Mouse (Mus musculus) neutrophil, adult 5-6 weeks (primary cell): ENCODE results near the gene Olfr117. TPM values are rescaled to one million over a fixed set of nuclear protein-coding genes. Genes with fewer than 3 reads are reported as not detected.
"Not testable (repeated sequence)": the region's sequence is repeated elsewhere in the genome, so short reads cannot be mapped to it uniquely, and the experiment has no call there.

Experiments used
- ATAC-seq: fragments of 151-379, 151-347 bp; 2 replicates; pipeline ENCODE4 v1.8.0; 2017; ENCODE audit warnings: mild to moderate bottlenecking, moderate TSS enrichment; ENCODE audit not compliant: insufficient number of reproducible peaks, poor library complexity, low FRiP score, severe bottlenecking; ENCODE audit errors: extremely low read depth
- total RNA-seq: library from RNA; stranded (forward); fragments of 200-1000 nt; gene quantifications from 2 replicates; pipeline ENCODE4 v1.2.3, GENCODE M21; 2017

The Olfr117 gene
- total RNA-seq: not detected in 2 replicates

DNA sequence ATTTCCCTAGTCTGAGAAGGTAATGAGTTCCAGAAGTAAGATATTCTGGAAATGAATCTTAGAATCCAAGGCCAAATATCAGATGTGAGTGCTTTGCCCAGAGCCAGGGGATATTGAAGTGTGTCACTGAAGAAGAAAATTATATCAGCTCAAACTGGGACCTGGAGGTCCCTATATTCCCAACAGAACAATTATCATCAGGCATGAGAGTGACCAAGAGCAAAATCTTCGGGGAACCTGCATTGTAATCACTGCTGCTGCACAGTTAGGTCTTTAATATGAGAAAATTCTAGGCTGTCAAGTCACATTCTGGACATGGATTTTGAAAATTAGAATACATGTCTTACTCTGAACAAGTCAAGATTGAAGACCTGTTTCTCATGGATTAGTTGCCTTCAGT lies at the start of gene Olfr117:
Olfr117 (minus strand) TSS at position 101 of the 400 bp plus-strand sequence.
- no peak for ATAC-seq

DNA sequence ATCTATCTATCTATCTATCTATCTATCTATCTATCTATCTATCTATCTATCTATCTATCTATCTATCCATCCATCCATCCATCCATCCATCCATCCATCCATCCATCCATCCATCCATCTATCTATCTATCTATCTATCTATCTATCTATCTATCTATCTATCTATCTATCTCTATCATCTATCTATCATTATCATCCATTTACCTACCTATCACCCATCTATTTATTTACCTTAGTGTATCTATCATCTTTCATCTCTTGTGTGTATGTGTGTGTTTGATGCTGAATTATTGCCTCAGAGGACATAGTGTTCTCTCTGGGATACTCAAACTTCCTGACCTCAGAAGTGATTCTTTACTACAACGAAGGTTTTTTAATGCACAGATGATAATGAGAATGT lies 32.7 kb upstream of the Olfr117 start, which contains the start of gene Olfr119:
Olfr119 (plus strand) TSS at position 301 of the 400 bp plus-strand sequence.
- not testable (repeated sequence) for ATAC-seq

DNA sequence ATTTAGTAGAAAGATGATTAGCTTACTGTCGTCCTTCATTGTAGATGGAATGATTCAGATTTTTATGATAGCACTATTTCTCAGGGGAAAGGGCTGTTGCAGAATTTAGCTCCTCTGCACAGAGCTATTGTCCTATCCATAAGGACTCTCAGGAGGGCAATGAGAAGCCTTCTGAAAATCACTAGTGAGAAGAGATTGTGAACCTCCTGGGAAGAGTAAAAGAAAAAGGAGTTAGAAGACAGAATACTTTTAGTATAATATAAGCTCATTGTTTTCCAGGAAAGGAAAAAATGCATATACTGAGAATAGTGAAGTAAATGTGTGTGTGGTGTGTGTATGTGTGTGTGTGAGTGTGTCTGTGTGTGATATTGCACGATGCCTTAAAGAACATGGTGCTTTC lies 3.1 kb upstream of the Olfr117 start, which contains the start of gene Olfr118:
Olfr118 (plus strand) TSS at position 301 of the 400 bp plus-strand sequence.
- ATAC-seq: no peak

- ATAC-seq: no peak
Measured at GRCm38 (mm10) chr17:37627009-37627408, 36.6 kb downstream of the Olfr117 start, which contains the start of the genes Olfr115 and Olfr116. Gene Olfr115 (minus strand): TSS chr17:37627109. Gene Olfr116 (minus strand): TSS chr17:37627199.

Other genes starting within 250 kb of the Olfr117 start
- not detected in 2 replicates for gene Olfr108, start 218.3 kb downstream of the Olfr117 start, total RNA-seq
- 0.23 TPM in 1 of 2 replicates, not detected in the other for gene Olfr109, start 204.9 kb downstream of the Olfr117 start, total RNA-seq
- not detected in 2 replicates for gene H2-M2, start 180.2 kb downstream of the Olfr117 start, total RNA-seq
- gene Olfr110, start 171.3 kb downstream of the Olfr117 start, total RNA-seq: not detected in 2 replicates
- gene Olfr111, start 155.8 kb downstream of the Olfr117 start, total RNA-seq: not detected in 2 replicates
- not detected in 2 replicates for gene Olfr112, start 94.3 kb downstream of the Olfr117 start, total RNA-seq
- gene Olfr113, start 86.1 kb downstream of the Olfr117 start, total RNA-seq: not detected in 2 replicates
- not detected in 2 replicates for gene Olfr114, start 71.0 kb downstream of the Olfr117 start, total RNA-seq
- gene Olfr115, start 36.7 kb downstream of the Olfr117 start, total RNA-seq: not detected in 2 replicates
- gene Olfr116, start 36.6 kb downstream of the Olfr117 start, total RNA-seq: not detected in 2 replicates
- gene Olfr118, start 3.2 kb upstream of the Olfr117 start, total RNA-seq: not detected in 2 replicates
- not detected in 2 replicates for gene Olfr119, start 32.8 kb upstream of the Olfr117 start, total RNA-seq
- gene Olfr120, start 58.0 kb upstream of the Olfr117 start, total RNA-seq: not detected in 2 replicates
- gene Olfr121, start 85.1 kb upstream of the Olfr117 start, total RNA-seq: 0.35 TPM in 1 of 2 replicates, not detected in the other
- not detected in 2 replicates for gene Olfr122, start 104.8 kb upstream of the Olfr117 start, total RNA-seq
- not detected in 2 replicates for gene Olfr123, start 129.7 kb upstream of the Olfr117 start, total RNA-seq
- gene Olfr124, start 136.1 kb upstream of the Olfr117 start, total RNA-seq: not detected in 2 replicates
- not detected in 2 replicates for gene Olfr125, start 169.2 kb upstream of the Olfr117 start, total RNA-seq
- gene Olfr126, start 183.7 kb upstream of the Olfr117 start, total RNA-seq: not detected in 2 replicates
- gene Olfr127, start 236.7 kb upstream of the Olfr117 start, total RNA-seq: 0.12 TPM in 1 of 2 replicates, not detected in the other